Mouse (Mus musculus) right cerebral cortex, adult 18-20 months (tissue): ENCODE data around the gene Egfl7.

Experiments
- DNase-seq: peaks from one replicate; pipeline ENCODE4 v3.0.0; 2022; ENCODE audit warnings: mixed read lengths

Gene Egfl7

DNA sequence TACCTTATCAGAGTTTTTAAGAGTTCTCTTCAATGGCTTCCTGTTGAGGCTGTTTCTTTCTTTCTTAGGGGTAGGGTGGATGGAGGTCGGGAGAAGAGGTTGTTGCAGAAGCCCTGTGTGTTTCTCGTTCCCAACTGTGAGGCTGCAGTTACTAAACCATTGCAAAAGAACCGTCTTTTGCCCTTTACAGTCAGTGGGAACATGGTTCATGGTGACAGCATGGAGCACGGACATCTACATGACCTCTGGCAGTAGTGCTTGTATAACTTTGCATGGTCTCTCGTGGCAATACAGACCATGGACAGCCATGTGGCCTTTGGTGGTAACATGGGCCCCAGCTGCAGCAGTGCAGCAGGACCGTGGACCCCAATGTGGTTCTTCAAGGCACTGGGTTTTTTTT lies 37.5 kb downstream of the Egfl7 start:
- no peak for DNase-seq

DNA sequence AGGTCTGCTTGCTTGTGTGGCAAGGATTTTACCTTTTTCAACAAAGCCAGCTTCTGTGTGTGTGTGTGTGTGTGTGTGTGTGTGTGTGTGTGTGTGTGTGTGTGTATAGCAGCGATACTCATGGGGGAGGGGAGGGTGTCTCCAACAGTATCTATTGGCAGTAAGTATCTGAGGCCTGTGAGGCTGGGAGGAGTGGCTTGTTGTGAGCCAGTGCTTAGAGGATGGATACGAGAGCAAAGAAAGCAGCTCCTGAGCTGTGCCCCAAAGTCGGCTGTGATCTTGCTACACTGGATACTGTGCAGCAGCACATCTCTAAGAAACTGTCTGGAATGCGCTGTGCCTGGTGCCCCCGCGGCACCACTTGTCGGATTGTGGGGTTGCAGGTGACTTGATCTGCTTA lies 38.1 kb downstream of the Egfl7 start:
- DNase-seq: no peak

- no peak for DNase-seq
Measured at GRCm38 (mm10) chr2:26621246-26621645, 41.4 kb downstream of the Egfl7 start.

- no peak for DNase-seq
Measured at GRCm38 (mm10) chr2:26622984-26623383, 43.2 kb downstream of the Egfl7 start.

- DNase-seq: no peak
Measured at GRCm38 (mm10) chr2:26625419-26625818, 45.6 kb downstream of the Egfl7 start.

DNA sequence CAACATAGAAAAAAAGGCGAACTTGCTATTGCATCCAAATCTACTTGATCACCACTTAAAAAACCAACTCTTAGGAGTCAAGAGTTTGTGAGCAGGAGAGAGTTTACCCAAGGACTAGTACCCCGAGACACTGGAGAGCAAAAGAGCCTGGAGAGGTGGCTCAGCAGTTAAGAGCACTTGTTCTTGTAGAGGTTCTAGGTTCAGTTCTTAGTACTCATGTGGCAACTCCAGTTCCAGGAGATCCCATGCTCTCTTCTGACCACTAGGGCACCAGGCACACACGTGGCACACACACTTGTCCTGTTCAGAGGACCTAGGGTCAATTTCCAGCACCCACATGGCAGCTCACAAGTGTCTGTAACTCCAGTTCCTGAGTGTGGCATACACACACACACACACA lies 46.3 kb downstream of the Egfl7 start:
- DNase-seq: no peak

DNA sequence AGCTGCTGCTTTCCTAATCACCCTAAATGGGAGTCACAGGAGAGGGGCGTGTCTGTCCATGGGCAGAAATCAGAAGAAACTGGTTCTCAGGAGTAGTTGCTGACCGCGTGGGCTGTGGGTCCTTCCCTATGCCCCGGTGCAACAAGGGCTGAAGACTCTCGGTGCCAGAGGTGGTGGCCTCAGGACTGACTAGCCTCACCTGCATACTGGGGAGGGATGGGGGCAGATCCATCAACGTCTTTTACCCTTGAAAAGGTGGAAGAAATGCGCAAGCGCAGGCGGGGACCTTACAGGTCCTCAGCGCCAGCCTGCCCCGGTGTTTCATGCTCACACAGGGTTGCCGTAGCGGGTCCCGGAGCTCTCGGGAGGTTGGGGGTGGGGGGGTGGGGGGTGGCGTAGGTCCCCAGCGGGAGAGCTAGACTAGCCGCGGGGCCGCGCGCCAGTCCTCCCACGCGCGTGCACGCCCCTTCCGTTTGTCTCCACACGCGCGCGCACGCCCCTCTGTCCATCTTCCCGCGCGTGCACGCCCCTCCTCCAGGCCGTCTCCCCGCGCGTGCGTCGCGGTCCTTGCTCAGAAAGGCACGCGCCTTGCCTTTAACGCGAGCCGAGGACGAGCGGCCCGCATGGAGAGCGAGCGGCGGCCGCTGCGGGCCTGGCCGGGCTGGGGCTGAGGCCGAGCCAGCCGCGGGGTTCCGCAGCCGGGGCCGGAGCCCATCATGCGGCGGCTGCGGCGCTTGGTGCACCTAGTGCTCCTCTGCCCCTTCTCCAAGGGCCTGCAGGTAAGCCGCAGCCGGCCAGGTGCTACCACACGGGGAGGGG lies 48.3 kb downstream of the Egfl7 start, which contains the start of gene Fam69b:
TSS of gene Fam69b (plus strand) at position 537 of the 819 bp plus-strand sequence.
- DNase-seq: peak; percentile 92

- DNase-seq: no peak
Measured at GRCm38 (mm10) chr2:26628792-26629437, 49.1 kb downstream of the Egfl7 start.

GRCm38 (mm10) chr2:26632541-26633395 lies 53.0 kb downstream of the Egfl7 start:
- DNase-seq: no peak

GRCm38 (mm10) chr2:26633953-26634530 lies 54.2 kb downstream of the Egfl7 start:
- no peak for DNase-seq

GRCm38 (mm10) chr2:26634629-26635488 lies 55.0 kb downstream of the Egfl7 start:
- no peak for DNase-seq

GRCm38 (mm10) chr2:26635489-26636324 lies 55.9 kb downstream of the Egfl7 start:
- DNase-seq: no peak

DNA sequence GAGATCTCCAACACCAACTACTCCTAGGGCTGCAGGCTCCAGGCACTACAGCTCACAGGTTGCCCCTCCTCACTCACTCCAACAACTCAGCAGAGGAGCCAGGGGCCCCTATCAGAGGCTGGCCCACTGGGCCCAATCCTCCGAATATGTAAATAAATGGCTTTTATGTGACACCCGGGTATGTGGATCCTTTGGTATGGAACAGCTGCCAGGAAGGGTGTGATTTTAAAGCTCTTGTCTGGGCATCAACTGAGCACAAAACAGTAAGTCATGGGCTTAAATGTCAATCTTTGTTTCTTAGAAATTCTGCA lies 56.5 kb downstream of the Egfl7 start:
- no peak for DNase-seq

DNA sequence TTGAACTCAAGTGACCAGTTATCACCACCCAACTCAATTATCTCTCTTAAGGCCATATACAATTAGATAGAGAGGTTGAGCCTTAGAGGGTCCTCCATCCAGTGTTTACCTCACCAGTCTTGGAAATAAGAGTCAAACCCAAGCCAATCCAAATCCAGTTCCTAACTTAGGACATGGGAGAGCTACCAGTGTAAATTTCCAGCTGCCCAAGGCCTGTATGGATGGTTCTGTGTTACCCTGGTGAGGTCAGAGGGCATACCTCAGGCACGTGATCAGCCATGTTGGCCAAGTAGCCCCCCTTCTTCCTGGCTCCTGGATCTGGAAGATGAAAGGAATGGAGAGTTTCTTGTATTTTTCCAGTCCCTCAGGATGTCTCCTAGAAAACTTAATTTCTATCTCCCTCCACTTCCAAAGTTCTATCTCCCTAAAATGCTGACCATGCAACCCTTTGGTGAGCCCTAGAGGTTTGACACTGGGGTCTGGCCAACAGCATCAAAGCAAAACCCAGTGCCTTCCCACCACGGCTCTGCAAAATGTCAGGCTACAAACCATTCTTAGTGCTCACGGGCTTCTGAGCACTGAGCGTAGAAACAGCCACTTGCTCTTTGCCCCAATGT lies 57.6 kb downstream of the Egfl7 start:
- DNase-seq: no peak

- DNase-seq: no peak
Measured at GRCm38 (mm10) chr2:26638039-26638438, 58.2 kb downstream of the Egfl7 start.

DNA sequence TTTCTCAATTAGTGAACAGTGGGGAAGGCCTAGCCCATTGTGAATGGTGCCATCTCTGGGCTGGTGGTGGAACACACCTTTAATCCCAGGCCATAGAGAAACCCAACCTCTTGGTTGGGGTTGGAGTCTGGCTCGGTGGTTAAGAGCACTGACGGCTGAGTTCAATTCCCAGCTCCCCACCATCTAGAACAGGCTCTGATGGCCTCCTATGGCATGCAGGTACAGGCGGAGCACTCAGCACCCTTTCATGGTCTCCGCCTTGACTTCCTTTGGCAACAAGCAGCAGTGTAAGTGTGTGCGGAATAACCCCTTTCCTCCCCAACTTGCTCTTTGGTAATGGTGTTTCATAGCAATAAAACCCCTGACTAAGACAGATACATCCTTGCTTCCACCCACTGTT lies 58.8 kb downstream of the Egfl7 start:
- no peak for DNase-seq

- DNase-seq: peak; percentile 49
Measured at GRCm38 (mm10) chr2:26639083-26639482, 59.3 kb downstream of the Egfl7 start.

- peak; percentile 94 for DNase-seq
Measured at GRCm38 (mm10) chr2:26639838-26640830, 60.3 kb downstream of the Egfl7 start.

GRCm38 (mm10) chr2:26641006-26641647 lies 61.3 kb downstream of the Egfl7 start:
- DNase-seq: no peak
